In the genomic region with DNA sequence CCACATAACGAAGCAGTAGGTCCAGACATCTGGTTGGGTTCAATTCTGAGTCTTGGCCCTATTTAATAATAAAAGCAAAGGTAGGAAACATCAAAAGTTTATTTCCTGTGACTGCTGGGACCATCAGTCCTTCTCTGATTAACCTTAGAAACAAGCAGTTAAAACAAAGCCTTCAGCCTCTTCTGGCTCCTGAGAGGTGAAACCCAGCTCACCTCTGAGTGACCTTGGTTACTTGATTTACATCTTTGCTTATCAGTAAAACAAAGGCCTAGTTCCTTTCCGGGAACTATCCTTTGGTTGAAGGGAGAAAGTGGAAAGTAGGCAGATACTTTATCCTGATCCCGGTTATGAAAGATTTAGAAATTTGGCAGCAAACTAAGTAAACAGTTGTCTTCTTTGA, we compare ENCODE assay signal across 30 mouse cellular contexts.
DNase-seq lines count a peak whose midpoint lies in the region; ATAC-seq and TF ChIP-seq lines count a peak whose summit lies in the region.
"Had no signal": no experiment of that assay in that cellular context is flagged by ENCODE, and none has a peak within 500 bp of the region (broad histone marks: within the 10 kb centered on the region; RNA-seq: fewer than 3 reads in every experiment).

No protein-coding gene starts in this region.

- H3K27ac ChIP-seq in gastrocnemius, adult 2 months: peak overlapping the region; percentile 36
- peak overlapping the region; percentile 77 for H3K27ac ChIP-seq in intestine, embryonic 16.5 days (ENCODE audit: low read length)
- peak overlapping the region; percentile 84 for H3K27ac ChIP-seq in stomach, embryonic 16.5 days (ENCODE audit: low read length)
- H3K27ac ChIP-seq in heart, embryonic 10.5 days: no peak overlapping the region
- H3K27ac ChIP-seq: embryonic facial prominence, embryonic 12.5 days; limb, embryonic 10.5 days; limb, embryonic 15.5 days; liver, embryonic 13.5 days; midbrain, embryonic 10.5 days had no signal

- peaks cover 21% of the 10 kb centered on the region for H3K4me1 ChIP-seq in intestine, embryonic 16.5 days (ENCODE audit: control insufficient read depth, insufficient read depth, low read length)
- H3K4me1 ChIP-seq in stomach, embryonic 16.5 days (ENCODE audit: control insufficient read depth, insufficient read depth, low read length): peaks cover 27% of the 10 kb centered on the region; the same call in 1 of the 2 replicates
- peaks cover 16% of the 10 kb centered on the region; the same call in 1 of the 2 replicates for H3K4me1 ChIP-seq in heart, embryonic 10.5 days
- H3K4me1 ChIP-seq: embryonic facial prominence, embryonic 12.5 days; limb, embryonic 10.5 days; limb, embryonic 15.5 days; liver, embryonic 13.5 days; midbrain, embryonic 10.5 days had no signal

- peaks cover 7% of the 10 kb centered on the region for H3K36me3 ChIP-seq in intestine, embryonic 16.5 days (ENCODE audit: control insufficient read depth, insufficient read depth, low read length)
- H3K36me3 ChIP-seq in stomach, embryonic 16.5 days (ENCODE audit: control insufficient read depth, insufficient read depth, low read length): peaks cover 12% of the 10 kb centered on the region
- peaks cover 44% of the 10 kb centered on the region for H3K36me3 ChIP-seq in heart, embryonic 10.5 days

- no peaks in the 10 kb centered on the region for H3K27me3 ChIP-seq in intestine, embryonic 16.5 days (replicated peaks; ENCODE audit: control insufficient read depth, insufficient read depth, low read length)
- no peaks in the 10 kb centered on the region for H3K27me3 ChIP-seq in stomach, embryonic 16.5 days (ENCODE audit: control insufficient read depth, insufficient read depth, low read length)
- H3K27me3 ChIP-seq in heart, embryonic 10.5 days (ENCODE audit: insufficient read depth, poor library complexity, severe bottlenecking): no peaks in the 10 kb centered on the region
- H3K27me3 ChIP-seq: CH12.LX; embryonic facial prominence, embryonic 12.5 days; heart, embryonic 13.5 days; limb, embryonic 15.5 days; liver, embryonic 13.5 days had no signal

- DNase-seq in gastrocnemius, adult 2 months: no peak
- no peak for DNase-seq in gastrocnemius, postnatal 36 days
- peak; percentile 86 for DNase-seq in R1 (ENCODE audit: low read depth, low spot score)
- no peak for DNase-seq in lung, adult 18-20 months
- DNase-seq in lung, postnatal 10 days: no peak
- no peak for DNase-seq in heart, embryonic 10.5 days (ENCODE audit: low spot score)
- DNase-seq: adrenal gland, postnatal 10 days; cerebellum, adult 9-10 months; embryo, embryonic 11 days; gastrocnemius, postnatal 25 days; heart, adult 18-20 months; kidney, adult 18-20 months; kidney, postnatal 4 days; liver, embryonic 13.5 days; lung, adult 2 months; lung, postnatal 14 days; right cerebral cortex, adult 18-20 months; thymus, adult 18-20 months; thymus, postnatal 25 days had no signal

- intact Hi-C loops in gastrocnemius, adult 2 months (cut with DNase I): no loop called here
- intact Hi-C loops in gastrocnemius, postnatal 36 days (cut with DNase I): no loop called here

- no peaks in the 10 kb centered on the region for H3K9me3 ChIP-seq in intestine, embryonic 16.5 days (ENCODE audit: control insufficient read depth, low read length)
- H3K9me3 ChIP-seq in stomach, embryonic 16.5 days (replicated peaks; ENCODE audit: control insufficient read depth, low read length): no peaks in the 10 kb centered on the region
- no peaks in the 10 kb centered on the region for H3K9me3 ChIP-seq in heart, embryonic 10.5 days
- H3K9me3 ChIP-seq: embryonic facial prominence, embryonic 12.5 days; heart, embryonic 13.5 days; limb, embryonic 10.5 days; limb, embryonic 15.5 days; liver, embryonic 13.5 days; midbrain, embryonic 10.5 days had no signal

- H3K9ac ChIP-seq in intestine, embryonic 16.5 days (ENCODE audit: low read depth, low read length): no peak overlapping the region
- no peak overlapping the region for H3K9ac ChIP-seq in stomach, embryonic 16.5 days (ENCODE audit: low read length)
- H3K9ac ChIP-seq: embryonic facial prominence, embryonic 12.5 days; heart, embryonic 13.5 days; limb, embryonic 15.5 days; liver, embryonic 13.5 days had no signal

- WGBS in intestine, embryonic 16.5 days: 36% methylated on average over 3 of the region's 3 CpGs
- 35% methylated on average over 3 of the region's 3 CpGs for WGBS in stomach, embryonic 16.5 days
- 63% methylated on average over 3 of the region's 3 CpGs for WGBS in heart, embryonic 10.5 days

- no peak overlapping the region for H3K4me2 ChIP-seq in intestine, embryonic 16.5 days (ENCODE audit: low read depth, low read length)
- no peak overlapping the region for H3K4me2 ChIP-seq in stomach, embryonic 16.5 days (ENCODE audit: low read depth, low read length)
- H3K4me2 ChIP-seq: embryonic facial prominence, embryonic 12.5 days; heart, embryonic 13.5 days; limb, embryonic 15.5 days; liver, embryonic 13.5 days had no signal

- no peak overlapping the region for H3K4me3 ChIP-seq in gastrocnemius, adult 2 months
- no peak overlapping the region for H3K4me3 ChIP-seq in intestine, embryonic 16.5 days (ENCODE audit: low read length)
- H3K4me3 ChIP-seq in stomach, embryonic 16.5 days (replicated peaks; ENCODE audit: low read length): no peak overlapping the region
- H3K4me3 ChIP-seq in heart, embryonic 10.5 days: no peak overlapping the region
- H3K4me3 ChIP-seq: embryonic facial prominence, embryonic 12.5 days; heart, embryonic 13.5 days; limb, embryonic 10.5 days; limb, embryonic 15.5 days; liver, embryonic 13.5 days; midbrain, embryonic 10.5 days had no signal

- ATAC-seq in intestine, embryonic 16.5 days: no peak
- no peak for ATAC-seq in stomach, embryonic 16.5 days (ENCODE audit: insufficient read depth, low FRiP score)
- ATAC-seq: forebrain, embryonic 14.5 days; hindbrain, embryonic 16.5 days; midbrain, embryonic 16.5 days had no signal

- no peak for TF ChIP-seq CTCF in gastrocnemius, adult 2 months (IDR thresholded peaks at IDR 0.05)
